Mouse (Mus musculus) kidney, adult 2 months (tissue): Measurements from ENCODE around the gene Catsper3. TPM values are rescaled to one million over a fixed set of nuclear protein-coding genes. Genes with fewer than 3 reads are reported as not detected.

ENCODE experiments used
- DNase-seq: peaks from one replicate; pipeline ENCODE4 v3.0.0; 2021
- H3K27ac ChIP-seq: fragments of 200-500 bp; 2 replicates; pipeline ENCODE4 v1.5.1; 2012; ENCODE audit warnings: low read depth, low read length, control low read depth, inconsistent platforms; ENCODE audit not compliant: insufficient read depth
- H3K27me3 ChIP-seq: fragments of 200-500 bp; replicated peaks from 2 replicates; pipeline ENCODE4 v1.6.1; 2012; ENCODE audit warnings: mild to moderate bottlenecking, moderate library complexity, low read length, inconsistent platforms; ENCODE audit not compliant: control insufficient read depth, insufficient read depth
- H3K36me3 ChIP-seq: fragments of 200-500 bp; 2 replicates; pipeline ENCODE4 v1.6.1; 2012; ENCODE audit warnings: mild to moderate bottlenecking, moderate library complexity, low read length, inconsistent platforms; ENCODE audit not compliant: control insufficient read depth, insufficient read depth
- H3K4me1 ChIP-seq: fragments of 200-500 bp; 2 replicates; pipeline ENCODE4 v1.6.1; 2011; ENCODE audit warnings: low read length; ENCODE audit not compliant: control insufficient read depth, insufficient read depth
- H3K4me3 ChIP-seq: fragments of 200-500 bp; 2 replicates; pipeline ENCODE4 v1.5.1; 2011; ENCODE audit warnings: mild to moderate bottlenecking, low read depth, low read length, control low read depth; ENCODE audit not compliant: insufficient read depth
- CTCF ChIP-seq: fragments of 200-500 bp; conservative IDR thresholded peaks from 2 replicates; pipeline ENCODE4 v1.5.1; 2011; ENCODE audit warnings: low read depth, mild to moderate bottlenecking, control low read depth, low read length, moderate library complexity, mixed read lengths; ENCODE audit not compliant: insufficient read depth, insufficient read length
- POLR2A ChIP-seq: fragments of 200-500 bp; IDR thresholded peaks from one replicate; pipeline ENCODE4 v1.6.1; 2011; ENCODE audit warnings: low read depth, low read length, control low read depth
- WGBS: fragments of 180-500 bp; shearing (Covaris S2); methylation state at CpG from one replicate; pipeline ENCODE4 v1.1.7; 2018; 5-methylcytosine and 5-hydroxymethylcytosine counted together
- polyA plus RNA-seq: library from polyadenylated mRNA; depleted of rRNA; stranded (reverse); fragments of >200 nt; gene quantifications from 2 replicates; pipeline ENCODE4 v1.2.3, GENCODE M21; 2012

Catsper3 gene
- polyA plus RNA-seq, 1 experiment = 0.30 TPM

GRCm38 (mm10) chr13:55830833-55831721 is 46.7 kb downstream of the Catsper3 start:
- Histone ChIP-seq H3K27ac (no peak overlapping the region), H3K4me3 (no peak overlapping the region), H3K4me1 (no peaks in the 10 kb centered on the region), H3K27me3 (peaks cover 22% of the 10 kb centered on the region), H3K36me3 (no peaks in the 10 kb centered on the region)
- WGBS = 2% methylated on average over 71 of the region's 82 CpGs
- no peak for TF ChIP-seq CTCF
- no peak for TF ChIP-seq POLR2A
- no peak for DNase-seq

GRCm38 (mm10) chr13:55831722-55832160 is 47.4 kb downstream of the Catsper3 start:
- WGBS = 14% methylated on average over 25 of the region's 25 CpGs
- DNase-seq = no peak
- H3K4me3 ChIP-seq = no peak overlapping the region
- H3K36me3 ChIP-seq = no peaks in the 10 kb centered on the region
- TF ChIP-seq POLR2A (no peak), CTCF (no peak)
- no peak overlapping the region for H3K27ac ChIP-seq
- no peaks in the 10 kb centered on the region for H3K4me1 ChIP-seq
- peaks cover 20% of the 10 kb centered on the region for H3K27me3 ChIP-seq

GRCm38 (mm10) chr13:55832602-55833001 is 48.2 kb downstream of the Catsper3 start:
- H3K27me3 ChIP-seq = peaks cover 20% of the 10 kb centered on the region
- H3K27ac ChIP-seq = no peak overlapping the region
- no peaks in the 10 kb centered on the region for H3K36me3 ChIP-seq
- no peak for DNase-seq
- no peak for TF ChIP-seq CTCF
- no peak for TF ChIP-seq POLR2A
- 46% methylated on average over 1 of the region's 1 CpGs for WGBS
- no peaks in the 10 kb centered on the region for H3K4me1 ChIP-seq
- H3K4me3 ChIP-seq = no peak overlapping the region

- H3K4me1 ChIP-seq = no peaks in the 10 kb centered on the region
- H3K27ac ChIP-seq = no peak overlapping the region
- H3K36me3 ChIP-seq = no peaks in the 10 kb centered on the region
- peaks cover 15% of the 10 kb centered on the region for H3K27me3 ChIP-seq
- whole genome bisulfite sequencing = 10% methylated on average over 7 of the region's 7 CpGs
- no peak for TF ChIP-seq POLR2A
- no peak for TF ChIP-seq CTCF
- H3K4me3 ChIP-seq = no peak overlapping the region
- no peak for DNase-seq
These were observed 49.6 kb downstream of the Catsper3 start for GRCm38 (mm10) chr13:55833921-55834320.

GRCm38 (mm10) chr13:55834667-55835066 is 50.3 kb downstream of the Catsper3 start:
- TF ChIP-seq POLR2A = no peak
- TF ChIP-seq CTCF = no peak
- no peak for DNase-seq
- H3K27me3 ChIP-seq = peaks cover 15% of the 10 kb centered on the region
- no peak overlapping the region for H3K4me3 ChIP-seq
- H3K4me1 ChIP-seq = no peaks in the 10 kb centered on the region
- WGBS = 16% methylated on average over 5 of the region's 5 CpGs
- H3K36me3 ChIP-seq = no peaks in the 10 kb centered on the region
- H3K27ac ChIP-seq = no peak overlapping the region

- no peak for DNase-seq
- Histone ChIP-seq H3K4me1 (no peaks in the 10 kb centered on the region), H3K36me3 (no peaks in the 10 kb centered on the region), H3K4me3 (no peak overlapping the region), H3K27me3 (peaks cover 13% of the 10 kb centered on the region; the same call in 1 of the 2 replicates), H3K27ac (no peak overlapping the region)
- 4% methylated on average over 33 of the region's 33 CpGs for WGBS
- TF ChIP-seq POLR2A (no peak), CTCF (no peak)
These were observed 51.3 kb downstream of the Catsper3 start for GRCm38 (mm10) chr13:55835548-55836097.

- H3K4me3 ChIP-seq = no peak within 1 kb of the TSS
- H3K4me1 ChIP-seq = no peaks in the 10 kb centered on the region
- H3K27ac ChIP-seq = no peak within 1 kb of the TSS
- WGBS = 2% methylated on average over 36 of the region's 36 CpGs
- TF ChIP-seq CTCF (no peak), POLR2A (no peak)
- no peaks in the 10 kb centered on the region for H3K36me3 ChIP-seq
- DNase-seq = no peak
- H3K27me3 ChIP-seq = peaks cover 12% of the 10 kb centered on the region; the same call in 1 of the 2 replicates
These were observed 51.8 kb downstream of the Catsper3 start, which contains the start of gene Pitx1 for GRCm38 (mm10) chr13:55836142-55836625. Pitx1 (minus strand) TSS chr13:55836192.
